Mouse (Mus musculus): Measurements from ENCODE around the gene Ebf1. TPM values are rescaled to one million over a fixed set of nuclear protein-coding genes. Genes with fewer than 3 reads are reported as not detected.
A peak's percentile ranks its signal among the peaks of the same experiment; 100 is the strongest.

The Ebf1 gene
- polyA plus RNA-seq, 1 experiment from 2014 or later = 5.0 TPM

GRCm38 (mm10) chr11:44731763-44732162 lies 114.6 kb downstream of the Ebf1 start:
- H3K27me3 ChIP-seq (ENCODE audit: insufficient read depth, low read length) = no peaks in the 10 kb centered on the region
- H3K36me3 ChIP-seq (replicated peaks; ENCODE audit: insufficient read depth, low read length) = no peaks in the 10 kb centered on the region
- TF ChIP-seq EP300 (IDR thresholded peaks at IDR 0.05; ENCODE audit: low read depth) (no peak), CTCF (IDR thresholded peaks at IDR 0.05; ENCODE audit: low read depth) (no peak)
- no peak overlapping the region for H3K9ac ChIP-seq (replicated peaks)
- H3K4me1 ChIP-seq (ENCODE audit: insufficient read depth) = no peaks in the 10 kb centered on the region
- DNase-seq = no peak
- no peak for ATAC-seq
- H3K4me3 ChIP-seq (ENCODE audit: low read depth, low read length) = no peak overlapping the region
- WGBS (ENCODE audit: insufficient replicate concordance) = 69% methylated on average over 2 of the region's 2 CpGs
- no peak overlapping the region for H3K4me2 ChIP-seq (ENCODE audit: low read depth, low read length)
- no peak overlapping the region for H3K27ac ChIP-seq (ENCODE audit: low read depth)
- H3K9me3 ChIP-seq (ENCODE audit: low read length) = no peaks in the 10 kb centered on the region

GRCm38 (mm10) chr11:44733276-44733675 lies 116.2 kb downstream of the Ebf1 start:
- H3K27me3 ChIP-seq (ENCODE audit: insufficient read depth, low read length) = no peaks in the 10 kb centered on the region
- H3K36me3 ChIP-seq (replicated peaks; ENCODE audit: insufficient read depth, low read length) = no peaks in the 10 kb centered on the region
- DNase-seq = no peak
- no peak for TF ChIP-seq CTCF (IDR thresholded peaks at IDR 0.05; ENCODE audit: low read depth)
- no peak for TF ChIP-seq EP300 (IDR thresholded peaks at IDR 0.05; ENCODE audit: low read depth)
- H3K4me3 ChIP-seq (ENCODE audit: low read depth, low read length) = no peak overlapping the region
- whole genome bisulfite sequencing (ENCODE audit: insufficient replicate concordance) = 61% methylated on average over 2 of the region's 2 CpGs
- no peak for ATAC-seq
- H3K27ac ChIP-seq (ENCODE audit: low read depth) = no peak overlapping the region
- no peak overlapping the region for H3K9ac ChIP-seq (replicated peaks)
- no peaks in the 10 kb centered on the region for H3K4me1 ChIP-seq (ENCODE audit: insufficient read depth)
- H3K4me2 ChIP-seq (ENCODE audit: low read depth, low read length) = no peak overlapping the region
- no peaks in the 10 kb centered on the region for H3K9me3 ChIP-seq (ENCODE audit: low read length)

GRCm38 (mm10) chr11:44738046-44738445 lies 120.9 kb downstream of the Ebf1 start:
- H3K27ac ChIP-seq (ENCODE audit: low read depth) = no peak overlapping the region
- H3K9me3 ChIP-seq (ENCODE audit: low read length) = no peaks in the 10 kb centered on the region
- no peak for DNase-seq
- 74% methylated on average over 5 of the region's 5 CpGs for WGBS (ENCODE audit: insufficient replicate concordance)
- no peaks in the 10 kb centered on the region for H3K27me3 ChIP-seq (ENCODE audit: insufficient read depth, low read length)
- no peak for TF ChIP-seq CTCF (IDR thresholded peaks at IDR 0.05; ENCODE audit: low read depth)
- no peak for TF ChIP-seq EP300 (IDR thresholded peaks at IDR 0.05; ENCODE audit: low read depth)
- no peak for ATAC-seq
- H3K4me1 ChIP-seq (ENCODE audit: insufficient read depth) = no peaks in the 10 kb centered on the region
- no peaks in the 10 kb centered on the region for H3K36me3 ChIP-seq (replicated peaks; ENCODE audit: insufficient read depth, low read length)
- no peak overlapping the region for H3K4me2 ChIP-seq (ENCODE audit: low read depth, low read length)
- H3K4me3 ChIP-seq (ENCODE audit: low read depth, low read length) = no peak overlapping the region
- no peak overlapping the region for H3K9ac ChIP-seq (replicated peaks)

GRCm38 (mm10) chr11:44738820-44739219 lies 121.7 kb downstream of the Ebf1 start:
- Histone ChIP-seq H3K4me3 (ENCODE audit: low read depth, low read length) (no peak overlapping the region), H3K9ac (replicated peaks) (no peak overlapping the region), H3K4me1 (ENCODE audit: insufficient read depth) (no peaks in the 10 kb centered on the region), H3K4me2 (ENCODE audit: low read depth, low read length) (no peak overlapping the region), H3K9me3 (ENCODE audit: low read length) (no peaks in the 10 kb centered on the region), H3K27ac (ENCODE audit: low read depth) (no peak overlapping the region), H3K36me3 (replicated peaks; ENCODE audit: insufficient read depth, low read length) (no peaks in the 10 kb centered on the region), H3K27me3 (ENCODE audit: insufficient read depth, low read length) (no peaks in the 10 kb centered on the region)
- TF ChIP-seq EP300 (IDR thresholded peaks at IDR 0.05; ENCODE audit: low read depth) (no peak), CTCF (IDR thresholded peaks at IDR 0.05; ENCODE audit: low read depth) (no peak)
- 51% methylated on average over 10 of the region's 10 CpGs for WGBS (ENCODE audit: insufficient replicate concordance)
- ATAC-seq = no peak
- no peak for DNase-seq

- Histone ChIP-seq H3K4me2 (ENCODE audit: low read depth, low read length) (peak overlapping the region; percentile 41; the same call in 1 of the 2 replicates), H3K4me1 (ENCODE audit: insufficient read depth) (no peaks in the 10 kb centered on the region), H3K9ac (replicated peaks) (no peak overlapping the region), H3K9me3 (ENCODE audit: low read length) (no peaks in the 10 kb centered on the region), H3K36me3 (replicated peaks; ENCODE audit: insufficient read depth, low read length) (no peaks in the 10 kb centered on the region), H3K4me3 (ENCODE audit: low read depth, low read length) (no peak overlapping the region), H3K27ac (ENCODE audit: low read depth) (no peak overlapping the region), H3K27me3 (ENCODE audit: insufficient read depth, low read length) (no peaks in the 10 kb centered on the region)
- WGBS (ENCODE audit: insufficient replicate concordance) = 33% methylated on average over 6 of the region's 6 CpGs
- TF ChIP-seq CTCF (IDR thresholded peaks at IDR 0.05; ENCODE audit: low read depth) (no peak), EP300 (IDR thresholded peaks at IDR 0.05; ENCODE audit: low read depth) (no peak)
- ATAC-seq (no peak), DNase-seq (no peak)
Observed at GRCm38 (mm10) chr11:44740278-44741041, 123.3 kb downstream of the Ebf1 start.

- ATAC-seq = no peak
- 51% methylated on average over 20 of the region's 20 CpGs for WGBS (ENCODE audit: insufficient replicate concordance)
- TF ChIP-seq CTCF (IDR thresholded peaks at IDR 0.05; ENCODE audit: low read depth) (no peak), EP300 (IDR thresholded peaks at IDR 0.05; ENCODE audit: low read depth) (no peak)
Observed at GRCm38 (mm10) chr11:44741042-44741491, 124.0 kb downstream of the Ebf1 start.

More at GRCm38 (mm10) chr11:44741042-44741491, 124.0 kb downstream of the Ebf1 start:
- Histone ChIP-seq H3K4me2 (ENCODE audit: low read depth, low read length) (peak overlapping the region; percentile 41; the same call in 1 of the 2 replicates), H3K27ac (ENCODE audit: low read depth) (no peak overlapping the region), H3K4me1 (ENCODE audit: insufficient read depth) (no peaks in the 10 kb centered on the region), H3K9ac (replicated peaks) (no peak overlapping the region), H3K36me3 (replicated peaks; ENCODE audit: insufficient read depth, low read length) (no peaks in the 10 kb centered on the region), H3K9me3 (ENCODE audit: low read length) (no peaks in the 10 kb centered on the region), H3K4me3 (ENCODE audit: low read depth, low read length) (no peak overlapping the region), H3K27me3 (ENCODE audit: insufficient read depth, low read length) (no peaks in the 10 kb centered on the region)
- DNase-seq = no peak
